Mouse (Mus musculus): Measurements from ENCODE around the gene Psmb7.

DNA sequence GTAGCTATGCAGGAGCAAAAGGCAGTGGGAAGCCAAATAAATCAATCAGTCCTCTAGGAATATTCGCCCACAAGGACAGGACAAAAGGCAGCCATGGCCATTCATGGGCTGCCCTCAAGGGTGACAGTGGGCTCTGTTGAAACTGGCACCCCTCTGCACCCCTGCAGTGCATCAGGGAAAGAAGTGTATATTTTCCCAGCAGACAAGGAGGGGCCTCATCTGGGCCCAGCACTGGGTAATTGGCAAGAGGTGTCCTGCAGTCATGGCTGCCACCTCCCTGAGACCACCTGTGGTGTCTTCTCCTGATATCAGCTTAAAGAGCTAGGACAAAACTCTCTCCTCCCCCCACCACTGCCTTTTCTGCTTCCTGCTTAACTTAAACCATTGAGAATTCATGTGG is 64.4 kb downstream of the Psmb7 start:
- TF ChIP-seq CTCF (IDR thresholded peaks at IDR 0.05; ENCODE audit: low read depth) (no peak), EP300 (optimal IDR thresholded peaks at IDR 0.05) (no peak)
